Mouse (Mus musculus) neural tube, embryonic 14.5 days (tissue): ENCODE measurements around the gene Ninl. TPM values are rescaled to one million over a fixed set of nuclear protein-coding genes. Genes with fewer than 3 reads are reported as not detected.
A peak's percentile ranks its signal among the peaks of the same experiment; 100 is the strongest.
"Not testable (repeated sequence)": the region's sequence is repeated elsewhere in the genome, so short reads cannot be mapped to it uniquely, and the experiment has no call there.

Experiments
- ATAC-seq: fragments of 200-750 bp; cut with Nextera tagmentation; 2 replicates; pipeline ENCODE4 v1.8.0; 2017; ENCODE audit warnings: low read depth, mild to moderate bottlenecking, moderate TSS enrichment, moderate library complexity
- H3K27ac ChIP-seq: fragments of 300-500 bp; sonication (generic); 2 replicates; pipeline ENCODE4 v1.5.1; 2014; ENCODE audit warnings: low read depth, mild to moderate bottlenecking, control low read depth, low read length, moderate library complexity, mixed read lengths
- H3K27me3 ChIP-seq: fragments of 300-500 bp; sonication (generic); 2 replicates; pipeline ENCODE4 v1.6.1; 2014; ENCODE audit warnings: low read length; ENCODE audit not compliant: control insufficient read depth, insufficient read depth
- H3K36me3 ChIP-seq: fragments of 300-500 bp; sonication (generic); 2 replicates; pipeline ENCODE4 v1.6.1; 2014; ENCODE audit warnings: low read length, mixed read lengths; ENCODE audit not compliant: control insufficient read depth, insufficient read depth
- H3K4me1 ChIP-seq: fragments of 300-500 bp; sonication (generic); 2 replicates; pipeline ENCODE4 v1.6.1; 2014; ENCODE audit warnings: low read length; ENCODE audit not compliant: control insufficient read depth, insufficient read depth
- H3K4me2 ChIP-seq: fragments of 300-500 bp; sonication (generic); 2 replicates; pipeline ENCODE4 v1.6.1; 2014; ENCODE audit warnings: mild to moderate bottlenecking, low read depth, low read length, control low read depth
- H3K4me3 ChIP-seq: fragments of 300-500 bp; sonication (generic); 2 replicates; pipeline ENCODE4 v1.5.1; 2014; ENCODE audit warnings: low read depth, low read length, control low read depth, mixed read lengths
- H3K9ac ChIP-seq: fragments of 300-500 bp; sonication (generic); replicated peaks from 2 replicates; pipeline ENCODE4 v1.6.1; 2014; ENCODE audit warnings: low read depth, mild to moderate bottlenecking, control low read depth, low read length, mixed read lengths
- H3K9me3 ChIP-seq: fragments of 300-500 bp; sonication (generic); 2 replicates; pipeline ENCODE4 v1.6.1; 2016; ENCODE audit warnings: low read length; ENCODE audit not compliant: control insufficient read depth
- WGBS: fragments of 180-500 bp; shearing (Covaris S2); extraction: QIAGEN DNeasy Blood & Tissue Kit; methylation state at CpG from one replicate; pipeline ENCODE4 v1.1.7; 2014; 5-methylcytosine and 5-hydroxymethylcytosine counted together
- polyA plus RNA-seq: library from polyadenylated mRNA; unstranded; fragments of >200 nt; fragmentation: Nextera tagmentation; extraction: Ambion mirVana; gene quantifications from 2 replicates; pipeline ENCODE4 v1.2.1, GENCODE M21; 2014

The Ninl gene
- polyA plus RNA-seq, 1 experiment from 2014 or later = 4.7 TPM

DNA sequence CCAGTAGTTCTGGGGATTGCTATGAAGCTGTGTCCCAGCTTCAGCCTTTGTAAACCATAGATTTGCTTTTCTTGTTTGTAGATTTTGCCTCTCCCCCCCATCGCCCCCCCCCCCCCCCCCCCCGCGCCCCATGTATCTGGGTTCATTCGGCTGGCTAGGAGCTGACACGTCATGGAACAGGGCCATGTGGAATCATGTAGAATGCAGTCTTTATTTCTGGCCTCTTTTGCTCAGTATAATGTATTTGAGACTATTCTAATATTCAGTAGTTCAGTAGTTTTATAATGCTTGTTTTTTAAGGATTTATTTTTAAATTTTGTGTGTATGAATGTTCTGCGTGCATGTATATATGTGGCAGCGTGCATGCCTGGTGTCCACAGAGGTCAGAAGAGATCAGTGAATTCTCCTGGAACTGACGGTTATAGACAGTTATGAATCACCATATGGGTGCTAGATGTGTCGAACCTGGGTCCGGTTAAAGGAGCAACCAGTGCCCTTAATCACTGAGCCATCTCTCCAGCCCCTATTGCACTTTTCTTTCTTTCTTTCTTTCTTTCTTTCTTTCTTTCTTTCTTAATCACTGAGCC, 128.8 kb downstream of the Ninl start:
- H3K4me1 ChIP-seq = no peaks in the 10 kb centered on the region; the same call in 1 of the 2 replicates
- H3K36me3 ChIP-seq = no peaks in the 10 kb centered on the region
- H3K9me3 ChIP-seq = no peaks in the 10 kb centered on the region
- no peak overlapping the region for H3K27ac ChIP-seq
- H3K27me3 ChIP-seq = no peaks in the 10 kb centered on the region
- peak overlapping the region; percentile 47 for H3K4me2 ChIP-seq
- H3K4me3 ChIP-seq = peak overlapping the region; percentile 63
- ATAC-seq = no peak
- 45% methylated on average over 8 of the region's 10 CpGs for WGBS
- H3K9ac ChIP-seq = peak overlapping the region; percentile 54; the same call in 1 of the 2 replicates

DNA sequence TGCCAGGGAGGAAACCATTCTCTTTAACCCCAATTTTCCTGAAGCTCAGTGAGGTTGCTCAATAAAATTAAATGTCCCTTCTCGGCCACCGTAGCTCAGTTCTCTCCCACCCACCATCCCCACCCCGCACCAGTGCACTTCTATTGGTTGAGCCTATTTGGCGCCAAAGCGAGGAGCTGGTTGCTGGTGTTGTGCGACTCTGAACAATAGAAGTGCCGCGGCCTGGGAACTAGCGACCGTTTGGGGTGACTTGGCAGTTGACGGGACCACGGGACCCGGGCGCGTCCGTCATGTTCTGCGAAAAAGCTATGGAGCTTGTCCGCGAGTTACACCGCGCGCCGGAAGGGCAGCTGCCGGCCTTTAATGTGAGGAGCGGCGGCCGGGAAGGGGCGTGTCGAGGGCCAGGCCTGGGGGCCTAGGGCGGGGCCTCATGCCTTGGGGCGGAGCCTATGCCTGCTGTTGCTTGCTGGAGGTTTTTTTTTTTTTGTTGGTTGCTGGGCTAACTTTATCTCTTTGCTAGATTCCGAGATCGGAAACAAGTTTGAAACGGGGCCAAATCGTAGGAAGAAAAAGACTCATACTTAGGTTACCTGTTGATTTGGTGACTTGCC, 129.6 kb downstream of the Ninl start:
- Histone ChIP-seq H3K27me3 (no peaks in the 10 kb centered on the region), H3K36me3 (no peaks in the 10 kb centered on the region), H3K4me3 (peak overlapping the region; percentile 63), H3K27ac (peak overlapping the region; percentile 76), H3K9me3 (no peaks in the 10 kb centered on the region), H3K4me2 (peak overlapping the region; percentile 47), H3K4me1 (no peaks in the 10 kb centered on the region; the same call in 1 of the 2 replicates), H3K9ac (peak overlapping the region; percentile 54)
- under 1% methylated on average over 35 of the region's 35 CpGs for WGBS
- peak; percentile 94 for ATAC-seq

DNA sequence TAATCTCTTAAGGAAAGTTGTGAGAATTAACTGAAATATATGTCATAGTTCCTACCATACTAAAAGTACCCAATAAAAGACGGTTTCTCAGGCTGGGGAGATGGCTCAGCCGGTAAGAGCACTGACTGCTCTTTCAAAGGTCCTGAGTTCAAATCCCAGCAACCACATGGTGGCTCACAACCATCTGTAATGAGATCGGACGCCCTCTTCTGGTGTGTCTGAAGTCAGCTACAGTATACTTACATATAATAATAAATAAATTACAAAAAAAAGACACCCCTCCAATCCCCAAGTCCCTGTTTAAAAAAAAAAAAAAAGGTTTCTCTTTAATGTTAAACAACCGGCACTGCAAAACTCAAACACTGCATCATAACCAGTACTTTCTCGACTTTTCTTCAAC, 130.3 kb downstream of the Ninl start:
- not testable (repeated sequence) for ATAC-seq, H3K9ac ChIP-seq, H3K36me3 ChIP-seq, H3K9me3 ChIP-seq, H3K27ac ChIP-seq, H3K4me1 ChIP-seq, H3K27me3 ChIP-seq
- Histone ChIP-seq H3K4me3 (peak overlapping the region; percentile 63; the same call in 1 of the 2 replicates), H3K4me2 (peak overlapping the region; percentile 47)
- 60% methylated on average over 6 of the region's 6 CpGs for WGBS

DNA sequence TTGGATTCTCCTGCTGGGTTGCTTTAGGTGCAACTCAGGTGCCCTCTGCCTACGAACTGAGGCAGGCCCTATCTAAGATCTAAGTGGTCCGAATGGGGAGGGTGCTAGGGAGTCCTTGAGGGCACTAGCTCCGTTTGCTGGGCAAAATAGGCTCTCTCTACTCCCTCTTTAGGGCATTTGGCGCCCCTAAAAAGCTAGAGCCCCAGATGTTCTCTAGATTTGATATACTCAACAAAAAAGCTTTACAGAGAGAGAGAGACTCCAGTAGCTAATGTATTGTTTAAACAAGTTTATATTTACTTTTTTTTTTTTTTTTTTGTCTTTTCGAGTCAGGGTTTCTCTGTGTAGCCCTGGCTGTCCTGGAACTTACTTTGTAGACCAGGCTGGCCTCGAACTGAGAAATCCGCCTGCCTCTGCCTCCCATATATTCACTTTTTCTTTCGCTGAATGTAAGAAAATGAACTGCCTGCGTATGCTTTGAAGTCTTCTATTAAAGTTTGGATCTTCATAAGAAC, 134.2 kb downstream of the Ninl start, which contains the start of gene Gins1:
Gene Gins1, plus strand, starts transcription at position 465 of the 515 bp plus-strand sequence.
- Histone ChIP-seq H3K36me3 (no peaks in the 10 kb centered on the region), H3K27ac (peak within 1 kb of the TSS; percentile 88), H3K9me3 (no peaks in the 10 kb centered on the region), H3K4me1 (peaks cover 13% of the 10 kb centered on the region), H3K9ac (peak within 1 kb of the TSS; percentile 88), H3K4me2 (peak within 1 kb of the TSS; percentile 90), H3K4me3 (peak within 1 kb of the TSS; percentile 87), H3K27me3 (no peaks in the 10 kb centered on the region)
- ATAC-seq = no peak
- WGBS = 42% methylated on average over 9 of the region's 9 CpGs

DNA sequence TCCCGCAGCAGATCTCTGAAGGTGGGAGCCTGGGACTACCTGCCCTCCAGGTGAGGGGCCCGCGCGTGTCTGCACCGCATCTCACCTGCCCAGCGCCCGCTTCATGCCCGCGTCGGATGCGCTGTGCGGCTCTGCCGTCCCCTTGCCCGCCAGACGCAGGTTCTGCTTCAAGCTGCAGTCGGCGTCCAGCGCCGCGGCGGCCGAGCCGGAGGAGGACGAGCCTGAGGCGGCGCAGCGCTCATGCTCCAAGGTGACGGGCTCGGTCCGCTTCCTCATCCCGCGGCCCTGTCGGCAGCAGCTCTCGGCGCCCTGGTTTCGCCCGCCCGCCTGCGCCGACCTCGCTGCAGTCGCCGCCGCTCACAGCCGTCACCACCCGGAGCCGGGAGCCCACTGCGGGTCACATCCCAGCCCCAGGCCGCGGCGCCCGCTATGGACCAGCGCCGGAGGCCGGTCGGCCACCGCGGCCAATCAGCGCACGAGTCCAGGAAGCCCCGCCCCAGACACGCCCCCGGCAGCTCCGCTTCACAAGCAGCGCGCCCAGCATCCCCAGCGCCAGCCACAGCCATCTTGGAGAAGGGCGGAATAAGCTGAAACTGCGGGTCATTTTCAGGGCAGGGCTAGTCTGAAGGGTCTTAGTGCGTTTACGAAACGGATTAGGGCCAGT, 134.8 kb downstream of the Ninl start, which contains the start of gene Abhd12:
Gene Abhd12, minus strand, starts transcription at position 470 of the 664 bp plus-strand sequence.
- peak; percentile 98 for ATAC-seq
- no peaks in the 10 kb centered on the region for H3K27me3 ChIP-seq
- peaks cover 13% of the 10 kb centered on the region for H3K4me1 ChIP-seq
- H3K4me2 ChIP-seq = peak within 1 kb of the TSS; percentile 90
- WGBS = under 1% methylated on average over 72 of the region's 72 CpGs
- peak within 1 kb of the TSS; percentile 88 for H3K9ac ChIP-seq
- H3K36me3 ChIP-seq = no peaks in the 10 kb centered on the region
- H3K27ac ChIP-seq = peak within 1 kb of the TSS; percentile 88
- H3K4me3 ChIP-seq = peak within 1 kb of the TSS; percentile 87
- H3K9me3 ChIP-seq = no peaks in the 10 kb centered on the region

DNA sequence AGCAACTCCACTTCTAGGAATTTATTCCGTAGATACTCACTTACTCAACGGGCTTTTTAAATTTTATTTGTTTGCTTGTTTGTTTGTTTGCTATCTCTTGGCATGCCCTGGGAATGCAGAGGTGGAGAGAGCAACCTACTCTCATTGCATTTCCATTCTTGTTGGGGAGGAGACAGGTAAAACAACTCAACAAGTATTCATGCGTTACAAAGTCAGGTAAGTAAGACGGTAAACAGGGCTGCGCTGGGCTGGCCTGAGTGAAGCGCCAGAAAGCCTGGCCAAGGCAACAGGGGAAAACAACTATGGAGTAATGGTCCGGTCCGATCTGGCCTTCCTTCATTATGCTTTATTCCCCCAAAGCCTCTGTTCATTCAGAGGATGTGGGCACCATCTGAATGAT, 136.8 kb downstream of the Ninl start:
- H3K9me3 ChIP-seq = no peaks in the 10 kb centered on the region
- no peak overlapping the region for H3K9ac ChIP-seq
- H3K27ac ChIP-seq = no peak overlapping the region
- WGBS = 83% methylated on average over 8 of the region's 8 CpGs
- H3K4me1 ChIP-seq = peaks cover 13% of the 10 kb centered on the region
- no peak for ATAC-seq
- H3K4me3 ChIP-seq = no peak overlapping the region
- H3K4me2 ChIP-seq = peak overlapping the region; percentile 90; the same call in 1 of the 2 replicates
- H3K36me3 ChIP-seq = no peaks in the 10 kb centered on the region
- H3K27me3 ChIP-seq = no peaks in the 10 kb centered on the region

DNA sequence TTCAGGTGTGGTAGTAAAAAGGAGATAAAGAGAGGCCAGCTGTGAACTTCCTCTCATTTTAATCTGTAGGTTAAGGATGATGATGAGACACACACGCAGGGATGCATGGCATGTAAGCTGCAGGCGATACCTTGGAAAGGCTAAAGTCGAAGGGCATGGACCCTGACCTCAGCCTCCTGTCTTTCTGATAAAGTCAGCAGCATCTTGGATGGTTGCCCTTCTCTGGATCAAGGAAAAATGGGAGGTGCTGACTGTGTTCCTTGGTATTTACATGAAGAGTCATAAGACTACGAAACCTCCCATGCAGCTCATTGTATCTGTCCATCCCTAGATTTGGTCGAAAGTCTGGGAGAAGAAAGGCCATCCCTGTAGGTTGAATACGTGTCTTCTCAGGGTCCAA, 138.8 kb downstream of the Ninl start:
- no peak overlapping the region for H3K4me2 ChIP-seq
- no peak for ATAC-seq
- WGBS = 91% methylated on average over 6 of the region's 6 CpGs

DNA sequence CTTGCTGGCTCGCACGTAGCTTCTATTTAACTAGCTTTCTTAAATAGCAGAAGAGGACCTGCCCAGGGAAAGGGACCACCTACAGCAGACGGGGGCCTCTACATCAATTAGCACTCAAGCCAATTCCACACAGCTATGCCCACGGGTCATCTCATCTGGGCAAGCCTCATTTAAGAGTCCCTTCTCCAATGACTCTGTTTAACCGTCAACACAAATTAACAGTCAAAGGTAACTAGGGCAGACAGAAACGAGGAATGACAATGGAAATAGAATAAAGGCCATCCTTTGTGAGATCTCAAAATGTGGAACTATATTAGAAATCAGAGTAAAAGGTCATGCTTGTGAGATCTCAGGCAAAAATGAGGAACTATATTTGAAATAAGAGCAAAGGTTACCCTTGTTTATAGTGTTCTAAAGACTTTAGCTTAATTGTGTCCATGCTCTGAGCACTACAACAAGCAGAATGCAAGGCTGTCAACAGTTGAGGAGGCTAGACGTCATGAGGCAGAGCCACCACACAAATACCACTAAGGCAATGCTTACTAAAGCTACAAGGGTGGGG, 143.4 kb downstream of the Ninl start:
- WGBS = 81% methylated on average over 7 of the region's 7 CpGs
- no peak for ATAC-seq

More for the DNA sequence above, 138.8 kb downstream of the Ninl start:
- no peaks in the 10 kb centered on the region for H3K9me3 ChIP-seq
- H3K9ac ChIP-seq = no peak overlapping the region
- no peak overlapping the region for H3K4me3 ChIP-seq
- no peaks in the 10 kb centered on the region for H3K27me3 ChIP-seq
- H3K4me1 ChIP-seq = peaks cover 13% of the 10 kb centered on the region
- H3K27ac ChIP-seq = no peak overlapping the region
- H3K36me3 ChIP-seq = no peaks in the 10 kb centered on the region

More for the DNA sequence above, 143.4 kb downstream of the Ninl start:
- no peak overlapping the region for H3K27ac ChIP-seq
- no peak overlapping the region for H3K9ac ChIP-seq
- H3K4me2 ChIP-seq = no peak overlapping the region
- no peaks in the 10 kb centered on the region for H3K36me3 ChIP-seq
- no peaks in the 10 kb centered on the region for H3K4me1 ChIP-seq
- no peak overlapping the region for H3K4me3 ChIP-seq
- no peaks in the 10 kb centered on the region for H3K9me3 ChIP-seq
- H3K27me3 ChIP-seq = no peaks in the 10 kb centered on the region
